Mouse (Mus musculus) bone marrow, adult 2 months (tissue): ENCODE measurements at regions not wholly inside any gene's neighbourhood (a gene's known extent, or its start where the extent isn't known, plus 50 kb on each side); places are given as distances from the start of the nearest gene placed in this dataset.

Experiments
- CTCF ChIP-seq: fragments of 200-500 bp; IDR thresholded peaks from 2 replicates; pipeline ENCODE4 v1.5.1; 2011; ENCODE audit warnings: low read length, control low read depth; ENCODE audit not compliant: control insufficient read depth, insufficient read depth
- POLR2A ChIP-seq: fragments of 200-500 bp; IDR thresholded peaks from 2 replicates; pipeline ENCODE4 v1.6.1; 2011; ENCODE audit warnings: low read depth, mild to moderate bottlenecking, control low read depth, low read length, borderline replicate concordance; ENCODE audit not compliant: control insufficient read depth

GRCm38 (mm10) chr6:100163814-100164130 is 123.5 kb downstream of the Rybp start:
- TF ChIP-seq POLR2A (no peak), CTCF (no peak)
